Mouse (Mus musculus): ENCODE measurements around the gene Rad51c.

Rad51c gene

DNA sequence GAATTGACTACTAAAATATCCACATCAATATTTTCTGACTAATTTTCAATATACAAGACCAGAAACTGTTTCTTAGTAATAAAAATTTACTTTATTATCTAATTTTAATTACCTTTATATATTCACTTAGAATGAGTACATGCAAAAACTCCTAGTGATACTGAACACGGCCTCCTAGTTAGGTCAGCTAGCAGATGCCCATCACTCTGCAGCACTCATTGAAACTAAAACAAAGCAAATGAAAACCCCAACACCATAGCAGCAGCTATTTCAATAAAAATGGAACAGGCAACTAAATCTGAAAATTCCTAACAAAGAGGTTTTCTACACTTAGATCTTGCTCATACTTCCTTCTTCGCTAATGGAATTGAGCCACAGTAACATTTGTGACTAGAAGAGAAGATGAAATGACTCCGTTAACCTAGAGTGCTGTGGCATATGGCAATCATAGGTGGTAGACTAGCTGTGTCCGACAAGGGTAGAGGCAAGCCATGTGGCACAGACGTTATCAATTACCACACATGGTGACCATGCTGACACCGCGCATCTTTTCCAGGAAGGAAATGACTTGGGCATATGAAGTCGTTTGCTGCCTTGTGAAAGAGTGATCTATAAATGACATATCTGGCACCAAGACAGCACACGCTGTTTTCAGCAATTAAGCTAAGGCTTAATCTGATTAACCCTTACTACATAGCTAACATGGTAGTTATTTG is 36.7 kb downstream of the Rad51c start:
- no peak for DNase-seq (ENCODE audit: low read depth, low spot score)

- DNase-seq (ENCODE audit: low read depth, low spot score): no peak
These were observed 37.7 kb downstream of the Rad51c start for GRCm38 (mm10) chr11:87367061-87367460.

- DNase-seq (ENCODE audit: low read depth, low spot score): no peak
These were observed 39.6 kb downstream of the Rad51c start for GRCm38 (mm10) chr11:87365120-87365519.

DNA sequence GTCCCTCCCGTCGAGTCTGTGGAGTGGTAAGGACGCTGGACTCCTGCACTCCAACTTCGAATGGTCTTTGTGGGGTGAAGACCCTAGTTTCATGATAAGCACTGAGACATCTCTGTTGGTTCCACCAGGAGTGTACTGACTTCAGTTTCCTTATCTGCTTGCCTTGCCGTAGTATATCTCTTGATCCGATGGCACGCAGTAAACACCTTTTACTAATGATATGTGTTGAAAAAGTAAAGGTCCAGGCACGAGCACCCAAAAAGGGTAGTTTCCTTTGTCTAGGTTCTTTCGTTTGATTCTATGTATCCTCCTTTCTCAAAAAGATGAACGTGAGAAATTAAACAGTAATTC is 45.5 kb downstream of the Rad51c start:
- no peak for DNase-seq (ENCODE audit: low read depth, low spot score)

GRCm38 (mm10) chr11:87358331-87359261 is 46.2 kb downstream of the Rad51c start, which contains the start of gene Ppm1e:
TSS of gene Ppm1e (minus strand) at chr11:87359023.
- DNase-seq (ENCODE audit: low read depth, low spot score): no peak

DNA sequence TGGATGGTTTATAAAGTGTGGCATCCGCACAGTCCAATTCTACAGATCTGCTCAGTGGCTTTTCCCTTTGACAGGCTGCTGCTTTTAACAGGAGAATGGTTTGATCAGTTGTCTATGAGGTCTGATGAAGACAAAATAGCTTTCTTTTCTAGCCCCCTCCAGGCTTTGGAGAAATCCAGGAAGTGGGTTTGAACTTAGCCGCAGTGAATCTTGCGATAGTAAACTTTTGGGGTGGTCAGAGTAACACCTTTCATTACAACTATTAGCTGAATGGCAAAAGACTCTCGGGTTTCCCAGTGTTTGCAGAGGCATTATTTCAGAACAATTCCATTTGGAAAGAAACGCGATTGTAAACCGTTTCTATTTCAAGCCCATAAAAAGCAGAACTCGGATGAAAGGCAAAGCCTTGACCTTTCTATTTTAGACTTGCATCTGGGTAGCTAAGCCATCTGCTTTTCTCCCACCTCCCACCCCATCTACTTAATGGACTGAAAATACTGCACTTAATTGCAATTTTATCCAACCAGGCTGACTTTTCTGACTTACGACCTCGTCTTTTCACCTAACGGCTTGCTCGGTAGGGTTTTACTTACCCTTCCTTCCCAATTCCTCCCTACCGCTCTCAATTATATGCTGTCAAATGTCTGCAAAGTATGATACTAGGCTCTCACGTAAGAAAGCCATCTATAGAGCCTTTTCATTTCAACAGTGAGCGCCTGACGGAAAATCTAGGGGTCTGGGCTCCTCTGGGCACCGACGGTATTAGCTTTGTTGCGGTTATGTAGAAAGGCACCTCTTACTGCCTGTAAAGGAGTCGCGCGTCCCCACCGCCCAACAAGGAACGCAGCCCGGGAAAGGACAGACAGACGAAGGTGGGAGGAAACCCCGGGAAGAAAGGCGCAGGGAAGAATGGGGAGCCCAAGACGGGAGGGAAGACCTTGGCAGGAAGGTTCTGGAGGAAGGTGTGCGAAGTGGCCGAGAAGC is 47.1 kb downstream of the Rad51c start:
- no peak for DNase-seq (ENCODE audit: low read depth, low spot score)

GRCm38 (mm10) chr11:87354861-87355260 is 49.9 kb downstream of the Rad51c start:
- DNase-seq (ENCODE audit: low read depth, low spot score): no peak

GRCm38 (mm10) chr11:87353646-87354170 is 51.0 kb downstream of the Rad51c start:
- no peak for DNase-seq (ENCODE audit: low read depth, low spot score)

Measured in 3T3-L1 (cell line).